Mouse (Mus musculus) ES-E14 (cell line): ENCODE measurements around the gene Srgap1.

Source experiments
- CHD2 ChIP-seq: IDR thresholded peaks from 2 replicates; pipeline ENCODE4 v1.6.1; 2014; ENCODE audit warnings: mild to moderate bottlenecking, low read depth, low read length, inconsistent platforms
- HCFC1 ChIP-seq: IDR thresholded peaks from 2 replicates; pipeline ENCODE4 v1.6.1; 2012; ENCODE audit warnings: low read length, inconsistent platforms, borderline replicate concordance; ENCODE audit not compliant: insufficient read depth
- MAFK ChIP-seq: IDR thresholded peaks from 2 replicates; pipeline ENCODE4 v1.6.1; 2014; ENCODE audit warnings: mild to moderate bottlenecking, low read depth, low read length, inconsistent platforms; ENCODE audit not compliant: insufficient read depth
- ZNF384 ChIP-seq: IDR thresholded peaks from 2 replicates; pipeline ENCODE4 v1.6.1; 2012; ENCODE audit warnings: low read depth, low read length, inconsistent platforms

- TF ChIP-seq HCFC1 (no peak), MAFK (no peak), ZNF384 (no peak), CHD2 (no peak)
Observed at GRCm38 (mm10) chr10:121858911-121859310, 188.2 kb downstream of the Srgap1 start.
